Mouse (Mus musculus) embryo, embryonic 11.5 days (tissue): ENCODE results near the gene Cort.
"Not testable (repeated sequence)": the region's sequence is repeated elsewhere in the genome, so short reads cannot be mapped to it uniquely, and the experiment has no call there.

Experiments used
- DNase-seq: peaks from one replicate; pipeline ENCODE4 v3.0.0-alpha.2; 2012; ENCODE audit warnings: low read depth, low spot score

The Cort gene

GRCm38 (mm10) chr4:149126663-149127062, at the start of gene Cort:
TSS of gene Cort (minus strand) at chr4:149126763.
- DNase-seq = no peak

GRCm38 (mm10) chr4:149173661-149174060, 47.1 kb upstream of the Cort start:
- no peak for DNase-seq

- DNase-seq = no peak
Measured at GRCm38 (mm10) chr4:149172666-149173065, 46.1 kb upstream of the Cort start.

GRCm38 (mm10) chr4:149172083-149172482, 45.5 kb upstream of the Cort start:
- DNase-seq = no peak

- no peak for DNase-seq
Measured at GRCm38 (mm10) chr4:149171581-149171981, 45.0 kb upstream of the Cort start.

- DNase-seq = no peak
Measured at GRCm38 (mm10) chr4:149170394-149170931, 43.9 kb upstream of the Cort start.

- DNase-seq = not testable (repeated sequence)
Measured at GRCm38 (mm10) chr4:149169926-149170325, 43.4 kb upstream of the Cort start.

- no peak for DNase-seq
Measured at GRCm38 (mm10) chr4:149168016-149168415, 41.5 kb upstream of the Cort start.

- no peak for DNase-seq
Measured at GRCm38 (mm10) chr4:149166957-149167611, 40.5 kb upstream of the Cort start.

GRCm38 (mm10) chr4:149166215-149166946, 39.8 kb upstream of the Cort start, which contains the start of gene Pgd:
TSS of gene Pgd (minus strand) at chr4:149166771.
- peak; percentile 94 for DNase-seq

GRCm38 (mm10) chr4:149164150-149164549, 37.6 kb upstream of the Cort start:
- no peak for DNase-seq

GRCm38 (mm10) chr4:149163196-149163595, 36.6 kb upstream of the Cort start:
- DNase-seq = no peak

- DNase-seq = no peak
Measured at GRCm38 (mm10) chr4:149161166-149161565, 34.6 kb upstream of the Cort start.

- DNase-seq = no peak
Measured at GRCm38 (mm10) chr4:149159891-149160290, 33.3 kb upstream of the Cort start.

GRCm38 (mm10) chr4:149159203-149159602, 32.6 kb upstream of the Cort start:
- no peak for DNase-seq

GRCm38 (mm10) chr4:149157415-149157973, 30.9 kb upstream of the Cort start:
- no peak for DNase-seq

- DNase-seq = no peak
Measured at GRCm38 (mm10) chr4:149155711-149156110, 29.1 kb upstream of the Cort start.

GRCm38 (mm10) chr4:149154859-149155258, 28.3 kb upstream of the Cort start:
- no peak for DNase-seq

- no peak for DNase-seq
Measured at GRCm38 (mm10) chr4:149150721-149151120, 24.2 kb upstream of the Cort start.

- DNase-seq = no peak
Measured at GRCm38 (mm10) chr4:149150256-149150655, 23.7 kb upstream of the Cort start.

GRCm38 (mm10) chr4:149149611-149150010, 23.0 kb upstream of the Cort start:
- no peak for DNase-seq

- DNase-seq = no peak
Measured at GRCm38 (mm10) chr4:149149196-149149595, 22.6 kb upstream of the Cort start.
